Mouse (Mus musculus) spleen, postnatal 4 days (tissue): ENCODE results near the gene Ctnnd2.

ENCODE experiments used
- DNase-seq, 2 experiments: peaks; one replicate each; pipeline ENCODE4 v3.0.0; 2022; ENCODE audit warnings: low spot score in 2 of 2

The Ctnnd2 gene

DNA sequence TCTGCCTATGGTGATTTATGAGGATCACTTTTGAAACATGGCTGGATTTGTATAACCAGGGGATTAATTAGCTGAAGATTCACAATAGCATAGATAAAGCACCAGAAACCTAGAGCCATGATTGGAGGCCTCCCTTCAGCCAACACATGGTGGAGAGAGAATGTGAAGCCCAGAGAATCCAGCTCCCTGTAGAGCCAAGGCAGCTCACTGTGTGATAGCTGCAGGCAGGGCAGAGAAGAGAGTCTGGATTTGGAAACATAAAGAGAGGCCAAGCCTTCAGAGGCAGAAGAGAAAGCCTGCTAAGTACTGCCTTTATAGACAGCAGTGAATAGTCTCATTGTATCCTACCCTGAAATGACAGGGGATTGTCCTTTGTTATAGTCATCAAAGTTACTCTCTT lies 340.7 kb downstream of the Ctnnd2 start:
- no peak for DNase-seq

- no peak for DNase-seq
Measured at GRCm38 (mm10) chr15:30515425-30515824, 343.0 kb downstream of the Ctnnd2 start.

DNA sequence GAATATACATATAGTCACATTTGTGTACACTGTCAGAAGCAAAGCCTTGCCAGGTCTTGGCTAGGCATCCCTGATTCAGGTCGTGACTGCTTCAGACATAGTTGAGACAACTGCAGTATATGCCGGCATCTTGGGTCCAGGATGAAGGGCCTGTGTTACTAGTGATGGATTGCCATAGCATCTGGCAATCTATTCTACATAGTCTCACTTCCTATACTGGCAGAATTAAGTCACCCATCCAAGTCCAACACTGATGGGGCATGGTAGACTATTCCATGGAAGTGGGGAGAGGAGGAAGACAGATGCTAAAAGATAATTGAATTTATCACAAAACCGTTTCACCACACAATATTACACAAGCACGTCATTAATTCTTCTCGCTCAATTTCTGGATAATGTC lies 369.1 kb downstream of the Ctnnd2 start:
- DNase-seq: no peak

GRCm38 (mm10) chr15:30548263-30548662 lies 375.9 kb downstream of the Ctnnd2 start:
- DNase-seq: no peak

DNA sequence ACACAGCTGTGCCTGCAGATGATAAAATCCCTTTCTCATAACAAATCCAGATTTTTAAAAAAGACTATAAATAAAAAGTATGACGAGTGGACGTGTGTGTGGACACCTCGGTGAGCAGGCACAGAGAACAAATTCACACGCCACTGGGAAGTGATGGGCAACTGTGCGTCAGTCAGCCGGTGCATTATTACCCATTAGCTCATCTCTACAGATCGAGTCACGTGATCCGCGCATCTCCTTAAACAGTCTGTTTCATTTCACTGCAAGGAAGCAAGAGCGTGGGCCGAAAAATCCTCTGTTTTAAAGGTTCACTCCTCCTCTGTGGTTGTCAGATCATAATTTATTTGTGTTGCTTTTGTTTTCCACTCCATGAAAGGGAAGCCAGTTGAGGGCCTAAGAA lies 378.6 kb downstream of the Ctnnd2 start:
- no peak for DNase-seq

- no peak for DNase-seq
Measured at GRCm38 (mm10) chr15:30553910-30554406, 381.6 kb downstream of the Ctnnd2 start.

DNA sequence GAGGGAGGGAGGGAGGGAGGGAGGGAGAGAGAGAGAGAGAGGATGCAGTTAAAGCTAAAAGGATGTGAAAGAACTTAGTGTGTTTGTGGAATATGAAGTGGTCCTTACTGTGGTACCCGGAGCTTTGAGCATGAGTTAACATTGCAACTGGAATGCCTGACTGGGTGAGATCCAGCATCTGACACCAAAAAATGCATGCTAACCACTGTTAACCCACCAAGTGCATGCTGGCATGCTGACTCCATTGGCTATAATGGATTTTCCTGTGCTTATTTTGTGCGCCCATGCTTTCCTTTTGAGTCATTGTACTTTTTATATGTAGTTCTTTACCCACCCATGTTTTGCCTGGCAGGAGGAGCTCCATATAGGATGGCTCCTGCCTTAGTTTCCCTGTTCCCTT lies 383.4 kb downstream of the Ctnnd2 start:
- no peak for DNase-seq

GRCm38 (mm10) chr15:30562375-30562774 lies 390.0 kb downstream of the Ctnnd2 start:
- no peak for DNase-seq

DNA sequence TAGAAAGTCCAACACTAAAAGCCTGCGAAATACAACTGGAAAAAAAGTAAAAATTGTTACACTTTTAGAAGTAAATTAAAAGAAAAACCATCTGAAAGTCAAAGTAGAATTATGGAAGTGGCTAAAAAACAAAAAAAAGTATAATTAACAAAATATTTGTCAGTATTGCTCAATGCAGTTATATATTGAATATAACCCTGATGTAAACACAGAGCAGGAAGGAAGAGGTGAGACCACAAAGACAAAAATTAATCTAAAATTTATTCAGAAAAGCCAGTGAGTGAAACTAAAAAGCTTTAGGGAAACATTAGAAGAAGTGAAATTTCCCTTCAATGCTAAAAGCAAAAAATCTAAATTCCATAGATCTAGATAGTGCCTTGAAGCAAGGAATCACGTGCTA lies 392.2 kb downstream of the Ctnnd2 start:
- no peak for DNase-seq

- no peak for DNase-seq
Measured at GRCm38 (mm10) chr15:30570254-30570800, 397.9 kb downstream of the Ctnnd2 start.

DNA sequence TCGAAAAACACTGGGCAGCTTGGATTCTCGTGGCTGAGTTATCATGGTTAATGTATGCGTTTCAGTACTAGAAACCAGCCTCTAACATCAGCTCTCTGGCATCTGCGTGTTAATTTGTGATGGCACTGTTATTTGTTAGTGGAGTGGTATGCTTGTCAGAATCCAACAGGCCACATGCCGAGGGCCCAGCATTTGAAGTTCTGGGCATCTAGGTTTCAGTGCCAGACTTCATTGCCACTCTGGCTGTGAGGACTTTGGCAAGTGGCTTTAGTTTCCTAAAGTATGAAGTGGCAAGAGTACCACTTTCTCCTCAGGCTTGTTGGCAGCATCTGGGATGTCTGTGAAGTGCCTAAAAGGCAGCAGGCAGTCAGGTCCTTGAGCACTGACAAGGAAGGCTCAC lies 415.1 kb downstream of the Ctnnd2 start:
- DNase-seq: no peak

DNA sequence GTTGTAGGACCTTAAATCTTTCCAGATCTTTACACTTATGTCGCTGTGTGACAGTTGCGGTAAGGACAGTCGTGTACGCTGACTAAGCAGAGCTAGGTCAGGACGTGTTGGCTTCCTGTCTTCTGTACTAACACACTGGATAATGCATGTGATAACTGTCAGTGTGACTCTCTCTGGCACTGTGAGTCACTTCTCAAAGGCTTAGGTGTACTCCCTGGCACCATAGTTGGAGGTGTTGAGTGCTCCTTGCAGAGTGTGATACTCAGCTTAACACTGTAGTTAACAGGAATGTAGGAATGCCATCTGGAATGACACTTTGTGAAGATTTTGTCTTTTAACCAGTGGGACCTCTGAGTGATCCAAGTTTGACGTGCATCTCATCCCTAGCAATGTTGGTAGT lies 418.5 kb downstream of the Ctnnd2 start:
- no peak for DNase-seq

- DNase-seq: no peak
Measured at GRCm38 (mm10) chr15:30595507-30595906, 423.1 kb downstream of the Ctnnd2 start.

GRCm38 (mm10) chr15:30610613-30611012 lies 438.2 kb downstream of the Ctnnd2 start:
- DNase-seq: peak; percentile 16 to 51

- DNase-seq: no peak
Measured at GRCm38 (mm10) chr15:30615451-30615850, 443.1 kb downstream of the Ctnnd2 start.

GRCm38 (mm10) chr15:30616861-30617260 lies 444.5 kb downstream of the Ctnnd2 start:
- no peak for DNase-seq

DNA sequence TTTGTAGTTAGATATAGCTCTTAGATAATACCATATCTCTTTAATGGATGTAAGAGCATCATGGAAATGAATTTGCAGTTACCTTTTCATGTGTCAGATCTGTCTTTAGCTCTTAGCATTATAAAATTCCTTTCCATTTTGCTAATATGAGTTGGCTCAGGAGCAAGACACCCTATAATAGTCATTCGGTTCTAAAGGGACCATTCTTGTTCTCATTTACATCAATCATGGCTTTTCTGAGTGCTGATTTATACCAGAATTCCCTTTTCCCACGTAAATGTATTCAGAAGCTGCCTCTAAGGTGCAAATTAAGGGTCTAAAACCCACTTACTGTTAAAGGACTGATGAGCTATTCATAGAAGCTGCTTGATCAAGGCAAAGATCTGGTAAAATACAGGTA lies 445.5 kb downstream of the Ctnnd2 start:
- DNase-seq: no peak

DNA sequence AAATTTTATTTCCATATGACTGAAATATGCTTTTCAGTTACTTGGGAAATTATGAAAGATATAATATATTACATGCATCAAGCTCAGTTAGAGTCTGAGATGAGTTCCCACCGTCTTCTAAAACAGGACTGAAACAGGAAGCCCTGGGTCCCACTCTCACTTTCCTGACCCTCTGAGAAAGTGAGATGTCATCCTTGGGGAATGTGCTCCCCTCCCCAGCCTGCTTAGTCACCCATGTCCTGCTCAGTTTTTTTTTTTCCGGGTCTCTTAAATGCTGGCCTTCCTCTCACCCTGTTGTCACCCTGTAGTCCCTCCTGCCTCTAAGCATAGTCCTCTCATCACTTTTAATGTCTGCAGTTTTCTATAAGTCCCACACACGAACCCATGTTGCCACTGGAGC lies 456.1 kb downstream of the Ctnnd2 start:
- DNase-seq: no peak

GRCm38 (mm10) chr15:30632113-30632735 lies 459.8 kb downstream of the Ctnnd2 start:
- no peak for DNase-seq

DNA sequence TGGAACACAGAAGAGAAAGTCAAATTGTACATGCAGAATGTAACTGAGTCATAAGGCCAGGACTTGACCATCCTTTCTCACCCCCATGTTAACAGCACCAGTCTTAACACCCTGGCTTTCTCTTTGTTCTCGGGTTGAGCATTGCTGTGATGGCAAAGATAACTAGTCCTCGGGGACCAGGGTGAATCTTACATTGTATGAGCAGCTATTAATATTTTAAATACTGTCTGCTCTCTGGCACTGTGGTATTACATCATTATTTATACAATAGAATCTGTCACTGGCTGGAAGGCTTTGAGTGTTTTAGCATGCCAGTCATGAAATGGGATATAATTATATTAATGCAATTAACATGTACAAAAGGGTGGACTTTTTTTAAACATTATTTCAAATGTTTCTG lies 461.5 kb downstream of the Ctnnd2 start:
- no peak for DNase-seq

DNA sequence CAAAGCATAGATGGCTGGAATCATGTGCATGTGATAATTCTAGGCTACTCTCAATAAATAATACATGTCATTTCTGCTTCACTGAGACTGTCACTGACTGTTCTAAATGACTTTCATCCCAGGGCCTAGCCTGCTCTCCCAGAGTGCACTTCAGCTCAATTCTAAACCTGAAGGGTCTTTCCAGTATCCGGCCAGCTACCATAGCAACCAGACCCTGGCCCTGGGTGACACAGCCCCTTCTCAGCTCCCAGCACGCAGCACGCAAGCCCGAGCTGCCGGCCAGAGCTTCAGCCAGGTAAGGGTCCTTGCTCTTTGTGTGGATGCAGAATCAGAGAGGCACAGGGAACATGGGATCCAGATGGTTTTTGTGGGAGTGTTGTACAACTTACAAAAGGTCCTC lies 462.1 kb downstream of the Ctnnd2 start:
- DNase-seq: no peak

- no peak for DNase-seq
Measured at GRCm38 (mm10) chr15:30640651-30641050, 468.3 kb downstream of the Ctnnd2 start.

GRCm38 (mm10) chr15:30645688-30646087 lies 473.3 kb downstream of the Ctnnd2 start:
- no peak for DNase-seq
